In the genomic region with DNA sequence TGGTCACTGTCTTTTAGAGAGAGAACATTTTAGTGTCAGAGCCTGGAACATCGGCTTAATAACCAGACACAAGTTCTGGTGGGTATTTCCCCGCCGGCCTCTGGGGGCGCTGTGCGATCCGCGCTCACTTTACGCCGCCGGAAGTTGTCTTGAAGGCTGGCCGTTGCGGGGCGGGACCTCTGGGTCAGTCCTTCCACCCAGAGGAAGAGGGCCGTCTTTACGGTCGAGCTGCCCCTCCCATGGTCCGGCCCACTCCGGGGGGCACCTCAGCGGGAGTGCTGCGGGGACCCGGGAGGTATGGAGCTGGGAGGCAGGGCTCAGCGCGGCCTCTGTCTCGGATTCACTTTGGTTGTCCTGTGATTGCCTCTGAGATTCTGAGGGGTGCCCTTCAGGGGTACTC, we compare ENCODE assay signal across 1 mouse cellular context.
TF ChIP-seq lines count a peak whose summit lies in the region.

No protein-coding gene starts in this region.

TF ChIP-seq in CH12.LX, 34 proteins besides CTCF, POLR2A, EP300 and RAD21:
- TF ChIP-seq JUND (conservative IDR thresholded peaks at IDR 0.05; ENCODE audit: low read depth, low read length) (no peak), IRF4 (IDR thresholded peaks at IDR 0.05; ENCODE audit: low read depth, low read length) (peak; percentile 80; the same call in 1 of the 2 replicates), TCF12 (IDR thresholded peaks at IDR 0.05; ENCODE audit: low read depth, low read length) (peak; percentile 95), POLR2AphosphoS2 (IDR thresholded peaks at IDR 0.05; ENCODE audit: low read depth, low read length) (peak; percentile 82; the same call in 1 of the 2 replicates), MEF2A (IDR thresholded peaks at IDR 0.05; ENCODE audit: borderline replicate concordance, low read depth, low read length) (peak; percentile 81; the same call in 1 of the 2 replicates), E2F4 (IDR thresholded peaks at IDR 0.05; ENCODE audit: insufficient replicate concordance, low read depth, low read length) (no peak), UBTF (IDR thresholded peaks at IDR 0.05; ENCODE audit: low read depth, low read length) (no peak), MXI1 (IDR thresholded peaks at IDR 0.05; ENCODE audit: low read depth, low read length) (peak; percentile 35; the same call in 1 of the 2 replicates), SIN3A (IDR thresholded peaks at IDR 0.05; ENCODE audit: low read length) (peak; percentile 87), MAZ (IDR thresholded peaks at IDR 0.05; ENCODE audit: low read depth, low read length) (peak; percentile 95), NRF1 (IDR thresholded peaks at IDR 0.05; ENCODE audit: low read depth, low read length) (peak; percentile 61; the same call in 1 of the 2 replicates), NELFE (IDR thresholded peaks at IDR 0.05; ENCODE audit: low read depth, low read length) (peak; percentile 89), CHD1 (IDR thresholded peaks at IDR 0.05; ENCODE audit: low read depth, low read length) (no peak), MYC (IDR thresholded peaks at IDR 0.05; ENCODE audit: low read depth, low read length) (no peak; the same call in 1 of the 2 replicates), ZMIZ1 (IDR thresholded peaks at IDR 0.05; ENCODE audit: low read depth, low read length) (peak; percentile 75), HCFC1 (IDR thresholded peaks at IDR 0.05; ENCODE audit: low read depth, low read length) (peak; percentile 97), TBP (conservative IDR thresholded peaks at IDR 0.05; ENCODE audit: low read depth, low read length) (peak; percentile 70), BHLHE40 (IDR thresholded peaks at IDR 0.05; ENCODE audit: low read depth, low read length) (no peak), ETS1 (conservative IDR thresholded peaks at IDR 0.05; ENCODE audit: low read depth, low read length) (0 out of 2 replicates have a peak, but pooled peaks have one; percentile 7), GABPA (IDR thresholded peaks at IDR 0.05; ENCODE audit: insufficient replicate concordance, low read depth, low read length) (peak; percentile 99), ELF1 (IDR thresholded peaks at IDR 0.05; ENCODE audit: low read depth, low read length) (peak; percentile 90), USF1 (IDR thresholded peaks at IDR 0.05; ENCODE audit: low read depth, low read length) (no peak), SMC3 (IDR thresholded peaks at IDR 0.05; ENCODE audit: low read depth, low read length) (peak; percentile 39), CHD2 (IDR thresholded peaks at IDR 0.05; ENCODE audit: low read length) (no peak), KAT2A (IDR thresholded peaks at IDR 0.05; ENCODE audit: insufficient replicate concordance, low read length) (peak; percentile 91; the same call in 1 of the 2 replicates)
TF ChIP-seq in CH12.LX: peak in this region for 17.
